ENCODE assay signal across 14 mouse cellular contexts in the genomic region with DNA sequence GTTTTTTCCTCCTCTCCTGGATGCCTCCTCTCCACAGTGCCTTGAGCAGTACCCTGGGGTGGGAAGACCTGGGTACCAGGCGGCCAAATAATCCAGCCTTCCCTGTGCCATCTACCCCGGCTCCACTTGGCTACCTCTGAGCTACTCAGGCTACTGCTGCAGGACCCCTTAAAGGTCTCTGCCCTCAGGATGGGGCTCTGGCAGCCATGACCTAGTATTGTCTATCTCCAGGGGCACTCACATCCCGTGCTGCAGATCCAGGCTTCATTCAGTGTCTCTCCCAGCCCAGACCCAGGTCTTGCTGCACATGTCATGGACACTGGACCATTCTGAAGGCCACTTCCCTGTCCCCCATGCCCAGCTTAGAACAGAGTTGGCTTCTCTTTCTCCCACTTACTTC. TPM values are rescaled to one million over a fixed set of nuclear protein-coding genes. Genes with fewer than 3 reads are reported as not detected.
DNase-seq lines count a peak whose midpoint lies in the region; ATAC-seq and TF ChIP-seq lines count a peak whose summit lies in the region.
"Had no signal": no experiment of that assay in that cellular context is flagged by ENCODE, and none has a peak within 500 bp of the region (broad histone marks: within the 10 kb centered on the region; RNA-seq: fewer than 3 reads in every experiment).

No protein-coding gene starts in this region.

- H3K4me3 ChIP-seq in heart, embryonic 14.5 days (ENCODE audit: control insufficient read depth in 1 of 2, insufficient read depth in 1 of 2, low read depth in 1 of 2, low read length in 2 of 2): no peak overlapping the region
- H3K4me3 ChIP-seq in limb, embryonic 10.5 days: no peak overlapping the region
- no peak overlapping the region for H3K4me3 ChIP-seq in liver, postnatal 0 days (ENCODE audit: low read depth, low read length)

- TF ChIP-seq CTCF in liver, postnatal 0 days (IDR thresholded peaks at IDR 0.05; ENCODE audit: low read depth): no peak

- no peaks in the 10 kb centered on the region for H3K9me3 ChIP-seq in heart, embryonic 14.5 days (ENCODE audit: control insufficient read depth, low read length)
- H3K9me3 ChIP-seq in limb, embryonic 10.5 days (replicated peaks): no peaks in the 10 kb centered on the region
- H3K9me3 ChIP-seq in liver, postnatal 0 days (ENCODE audit: low read length): no peaks in the 10 kb centered on the region

- intact Hi-C loops in heart, postnatal 14 days (cut with DNase I): loop anchor here (2.0 to 5.0 kb wide), 2 partner anchors 42 to 99 kb away; no protein-coding TSS in a partner anchor

- peak overlapping the region; percentile 8 to 98; a peak in 1 of 4 replicates for H3K27ac ChIP-seq in heart, embryonic 14.5 days (replicated peaks in 1 of 2; ENCODE audit: control insufficient read depth in 1 of 2, insufficient read depth in 1 of 2, low read depth in 2 of 2, low read length in 2 of 2)
- H3K27ac ChIP-seq in limb, embryonic 10.5 days: peak overlapping the region; percentile 97
- H3K27ac ChIP-seq in liver, postnatal 0 days (ENCODE audit: low read depth): no peak overlapping the region

- no peak for ATAC-seq in heart, embryonic 14.5 days (ENCODE audit: insufficient number of reproducible peaks, insufficient read depth, low FRiP score, low read depth)
- no peak for ATAC-seq in liver, postnatal 0 days
- ATAC-seq: midbrain, embryonic 16.5 days had no signal

- TF ChIP-seq EP300 in liver, postnatal 0 days (IDR thresholded peaks at IDR 0.05; ENCODE audit: low read depth): no peak

- peaks cover 5% of the 10 kb centered on the region; the same call in 1 of the 2 replicates for H3K36me3 ChIP-seq in heart, embryonic 14.5 days (ENCODE audit: control insufficient read depth, insufficient read depth, low read length)
- peaks cover 1% of the 10 kb centered on the region; the same call in 1 of the 2 replicates for H3K36me3 ChIP-seq in limb, embryonic 10.5 days
- 0 out of 2 replicates have a peak, but pooled peaks cover 3% of the 10 kb centered on the region for H3K36me3 ChIP-seq in liver, postnatal 0 days (replicated peaks; ENCODE audit: insufficient read depth, low read length)

- no peaks in the 10 kb centered on the region for H3K27me3 ChIP-seq in heart, embryonic 14.5 days (ENCODE audit: control insufficient read depth, insufficient read depth, low read length)
- no peaks in the 10 kb centered on the region for H3K27me3 ChIP-seq in limb, embryonic 10.5 days (ENCODE audit: low read depth, poor library complexity, severe bottlenecking)
- H3K27me3 ChIP-seq in liver, postnatal 0 days (ENCODE audit: insufficient read depth, low read length): no peaks in the 10 kb centered on the region

- no peak for DNase-seq in heart, postnatal 14 days
- peak; percentile 1 for DNase-seq in right cerebral cortex, postnatal 14 days
- no peak for DNase-seq in right cerebral cortex, postnatal 36 days (ENCODE audit: low spot score in 2 of 2)
- no peak for DNase-seq in limb, embryonic 10.5 days (ENCODE audit: low spot score)
- DNase-seq in layer of hippocampus, adult 9-10 months (ENCODE audit: low spot score): no peak
- DNase-seq in liver, postnatal 0 days: no peak
- DNase-seq: cerebellum, adult 18-20 months; kidney, adult 8-10 months; thymus, postnatal 36 days had no signal

- H3K9ac ChIP-seq in heart, embryonic 14.5 days (ENCODE audit: low read length): 0 out of 2 replicates have a peak overlapping the region, but pooled peaks have one; percentile 28
- no peak overlapping the region for H3K9ac ChIP-seq in liver, postnatal 0 days (replicated peaks)

- H3K4me1 ChIP-seq in heart, embryonic 14.5 days (ENCODE audit: control insufficient read depth in 2 of 2, insufficient read depth in 2 of 2, low read length in 2 of 2): peaks cover 65 to 77% of the 10 kb centered on the region in 2 experiments
- peaks cover 83% of the 10 kb centered on the region for H3K4me1 ChIP-seq in limb, embryonic 10.5 days
- H3K4me1 ChIP-seq in liver, postnatal 0 days (ENCODE audit: insufficient read depth): peaks cover 16% of the 10 kb centered on the region

- no peak overlapping the region for H3K4me2 ChIP-seq in heart, embryonic 14.5 days (ENCODE audit: low read length)
- no peak overlapping the region for H3K4me2 ChIP-seq in liver, postnatal 0 days (ENCODE audit: low read depth, low read length)

- 89% methylated on average over 2 of the region's 3 CpGs for WGBS in heart, embryonic 14.5 days
- WGBS in limb, embryonic 10.5 days: 91% methylated on average over 3 of the region's 3 CpGs
- 74% methylated on average over 3 of the region's 3 CpGs for WGBS in liver, postnatal 0 days (ENCODE audit: insufficient replicate concordance)

RNA-seq across cellular contexts. Expression of a gene that starts 18.8 kb away (rescaled TPM):
- polyA plus RNA-seq in heart, embryonic 14.5 days (2014; fragmentation: Nextera tagmentation; extraction: Ambion mirVana): 3.9 and 5.8 TPM in 2 replicates
- 1 to 10 TPM; 1.2 to 1.4 TPM for total RNA-seq in heart, postnatal 14 days (2021)
- polyA plus RNA-seq in limb, embryonic 10.5 days (2016; fragmentation: Nextera tagmentation; extraction: Ambion mirVana): 1.6 and 1.7 TPM in 2 replicates
- polyA plus RNA-seq in liver, postnatal 0 days (2015; fragmentation: Nextera tagmentation; extraction: Ambion mirVana): 3.6 and 72.5 TPM in 2 replicates

RNA-seq across cellular contexts. Expression of a gene that starts 19.3 kb away (rescaled TPM):
- polyA plus RNA-seq in heart, embryonic 14.5 days (2014; fragmentation: Nextera tagmentation; extraction: Ambion mirVana): 48.6 and 49.3 TPM in 2 replicates
- total RNA-seq in heart, postnatal 14 days (2021): 10 to 100 TPM; 63.5 to 77.2 TPM
- polyA plus RNA-seq in limb, embryonic 10.5 days (2016; fragmentation: Nextera tagmentation; extraction: Ambion mirVana): 28.7 and 31.1 TPM in 2 replicates
- polyA plus RNA-seq in liver, postnatal 0 days (2015; fragmentation: Nextera tagmentation; extraction: Ambion mirVana): 31.5 and 33.6 TPM in 2 replicates

RNA-seq across cellular contexts. Expression of a gene that starts 38.3 kb away (rescaled TPM):
- polyA plus RNA-seq in heart, embryonic 14.5 days (2014; fragmentation: Nextera tagmentation; extraction: Ambion mirVana): 24.1 and 31.7 TPM in 2 replicates
- total RNA-seq in heart, postnatal 14 days (2021): 1 to 10 TPM; 5.7 to 7.8 TPM
- 2.4 and 3.6 TPM in 2 replicates for polyA plus RNA-seq in limb, embryonic 10.5 days (2016; fragmentation: Nextera tagmentation; extraction: Ambion mirVana)
- polyA plus RNA-seq in liver, postnatal 0 days (2015; fragmentation: Nextera tagmentation; extraction: Ambion mirVana): 6.9 and 72.7 TPM in 2 replicates

RNA-seq across cellular contexts. Expression of a gene that starts 45.2 kb away (rescaled TPM):
- not detected in 2 replicates for polyA plus RNA-seq in heart, embryonic 14.5 days (2014; fragmentation: Nextera tagmentation; extraction: Ambion mirVana)
- total RNA-seq in heart, postnatal 14 days (2021): not detected
- polyA plus RNA-seq in limb, embryonic 10.5 days (2016; fragmentation: Nextera tagmentation; extraction: Ambion mirVana): 0.25 TPM in 1 of 2 replicates, not detected in the other
- polyA plus RNA-seq in liver, postnatal 0 days (2015; fragmentation: Nextera tagmentation; extraction: Ambion mirVana): not detected in 2 replicates
- total RNA-seq: layer of hippocampus, postnatal 14 days had no signal
- polyA plus RNA-seq: hindbrain, embryonic 11.5 days; midbrain, embryonic 16.5 days; neural tube, embryonic 14.5 days had no signal

RNA-seq across cellular contexts. Expression of a gene that starts 52.6 kb away (rescaled TPM):
- 23.5 and 23.8 TPM in 2 replicates for polyA plus RNA-seq in heart, embryonic 14.5 days (2014; fragmentation: Nextera tagmentation; extraction: Ambion mirVana)
- total RNA-seq in heart, postnatal 14 days (2021): 1 to 10 TPM; 2.7 to 7.4 TPM
- polyA plus RNA-seq in limb, embryonic 10.5 days (2016; fragmentation: Nextera tagmentation; extraction: Ambion mirVana): 25.9 and 33.7 TPM in 2 replicates
- 18.7 and 19.3 TPM in 2 replicates for polyA plus RNA-seq in liver, postnatal 0 days (2015; fragmentation: Nextera tagmentation; extraction: Ambion mirVana)
